Mouse (Mus musculus) adrenal gland, adult (tissue): ENCODE results near the gene Tagap.
"Not testable (repeated sequence)": the region's sequence is repeated elsewhere in the genome, so short reads cannot be mapped to it uniquely, and the experiment has no call there.

ENCODE experiments used
- DNase-seq, 2 experiments: peaks; one replicate each; pipeline ENCODE4 v3.0.0; 2022 to 2023; ENCODE audit warnings: low spot score in 1 of 2; ENCODE audit not compliant: inconsistent age in 2 of 2

Tagap gene

DNA sequence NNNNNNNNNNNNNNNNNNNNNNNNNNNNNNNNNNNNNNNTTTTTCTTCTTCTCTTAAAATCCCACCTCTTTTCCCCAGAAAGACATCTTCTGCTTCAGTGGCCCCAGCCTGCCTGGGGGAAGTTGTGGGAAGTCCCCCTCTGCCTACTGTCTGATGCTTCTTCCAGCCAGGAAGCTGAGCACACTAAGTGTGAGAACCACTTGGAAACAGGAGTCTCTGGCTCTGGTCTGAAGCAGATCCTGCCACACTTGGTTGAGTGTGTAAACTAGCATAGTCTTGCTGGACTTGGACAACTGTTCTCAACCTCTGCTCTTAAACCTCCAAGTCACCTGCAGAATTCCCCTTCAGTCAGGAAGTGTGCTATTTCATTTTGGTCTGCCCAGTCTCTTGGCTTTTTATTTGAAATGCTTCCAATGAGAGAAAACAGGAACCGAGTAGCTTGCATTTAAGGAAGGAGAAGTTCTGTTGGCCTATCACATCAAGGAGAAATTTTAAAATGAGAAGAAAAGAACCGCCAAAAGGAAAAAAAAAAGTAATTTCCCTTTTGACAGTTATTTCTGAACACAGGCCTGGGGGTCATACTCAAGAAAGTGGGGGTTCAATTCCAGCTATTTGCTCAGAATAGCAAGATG is 11.1 kb upstream of the Tagap start:
- DNase-seq: peak in 1 of 2 experiments; percentile 20

DNA sequence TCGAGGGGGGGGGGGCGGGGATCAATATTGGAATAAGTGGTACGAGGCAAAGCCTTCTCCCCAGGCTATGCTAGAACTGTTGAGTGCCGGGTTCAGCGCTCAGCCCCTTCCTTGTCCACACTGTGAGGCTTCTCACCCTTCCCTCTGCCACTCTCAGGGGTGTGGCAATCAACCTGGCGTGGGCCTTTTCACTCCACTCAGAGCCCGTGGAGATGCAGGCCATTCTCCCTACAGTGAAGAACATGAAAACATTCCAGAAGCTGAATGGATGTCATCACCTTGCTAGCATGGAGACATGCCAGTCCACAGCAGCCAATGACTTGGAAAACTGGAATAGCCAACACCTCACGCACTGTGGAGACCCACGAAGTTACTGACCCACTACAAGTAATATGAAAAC is 10.0 kb upstream of the Tagap start:
- peak in 1 of 2 experiments; percentile 13 for DNase-seq

GRCm38 (mm10) chr17:7916782-7917574 is 8.8 kb upstream of the Tagap start:
- DNase-seq: peak; percentile 12 to 42

GRCm38 (mm10) chr17:7918355-7918754 is 7.4 kb upstream of the Tagap start:
- DNase-seq: peak in 1 of 2 experiments; percentile 10

GRCm38 (mm10) chr17:7919209-7919608 is 6.6 kb upstream of the Tagap start:
- peak; percentile 1 to 17 for DNase-seq

DNA sequence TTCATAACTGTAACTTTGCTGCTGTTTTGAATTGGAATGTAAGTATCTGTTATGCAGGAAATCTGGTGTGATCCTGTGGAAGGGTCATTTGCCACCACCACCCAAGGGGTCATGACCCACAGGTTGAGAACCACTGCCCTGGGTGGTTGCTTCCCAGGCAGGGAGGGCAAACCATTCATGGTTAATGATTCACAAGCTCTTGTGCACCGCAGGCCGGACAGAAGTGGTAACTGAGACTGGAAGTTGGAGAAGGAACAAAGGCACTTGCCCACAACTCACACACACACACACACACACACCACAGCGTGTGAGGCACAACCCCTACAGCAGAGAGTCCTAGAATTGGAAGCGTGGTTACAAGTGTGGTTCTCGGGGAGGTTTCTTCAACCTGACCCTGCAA is 3.2 kb upstream of the Tagap start:
- DNase-seq: peak in 1 of 2 experiments; percentile 17

GRCm38 (mm10) chr17:7924185-7924725 is 1.5 kb upstream of the Tagap start:
- DNase-seq: peak in 1 of 2 experiments; percentile 14

- DNase-seq: peak; percentile 83 to 93
These were observed 2.1 kb downstream of the Tagap start for GRCm38 (mm10) chr17:7927582-7928535.

GRCm38 (mm10) chr17:7928662-7929061 is 2.9 kb downstream of the Tagap start:
- DNase-seq: peak in 1 of 2 experiments; percentile 15

- DNase-seq: peak in 1 of 2 experiments; percentile 50
These were observed 3.5 kb downstream of the Tagap start for GRCm38 (mm10) chr17:7929279-7929678.

DNA sequence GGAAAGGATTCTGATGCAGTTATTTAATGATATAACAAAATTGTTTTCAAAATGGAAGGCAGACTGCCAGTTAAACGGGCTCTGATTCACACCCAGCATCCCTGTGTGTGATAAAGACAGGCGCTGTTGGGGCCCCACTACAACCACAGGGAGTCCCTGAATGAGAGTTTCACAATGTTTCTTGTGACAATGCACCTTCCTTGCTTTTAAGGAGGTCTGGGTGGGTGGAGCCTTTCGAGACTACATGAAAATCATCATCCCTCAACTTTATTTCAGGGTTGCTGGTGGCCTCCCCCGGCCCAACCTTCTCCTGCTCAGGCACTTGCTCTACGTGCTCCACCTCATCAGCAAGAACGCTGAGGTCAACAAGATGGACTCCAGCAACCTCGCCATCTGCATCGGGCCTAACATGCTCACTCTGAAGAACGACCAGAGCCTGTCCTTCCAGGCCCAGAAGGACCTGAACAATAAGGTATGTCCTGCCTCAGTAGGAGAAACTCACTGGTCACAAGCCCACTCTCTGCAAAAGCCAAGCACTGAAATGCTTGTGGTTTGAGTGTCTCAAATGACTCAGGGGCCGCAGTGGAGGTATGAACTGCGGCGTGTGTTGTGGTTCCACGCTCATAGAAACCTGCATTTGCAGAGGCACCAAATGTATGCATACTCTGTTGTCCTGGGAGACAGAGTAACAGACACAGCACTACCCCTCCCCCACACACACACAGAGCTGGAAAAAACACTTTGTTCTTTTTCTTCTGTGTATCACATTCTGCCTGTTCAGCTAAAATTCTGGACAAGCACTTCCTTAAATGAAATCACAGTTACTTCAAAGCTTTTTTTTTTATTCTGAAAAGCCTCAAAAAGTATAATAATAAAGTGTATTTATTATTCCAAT is 5.5 kb downstream of the Tagap start:
- peak in 1 of 2 experiments; percentile 19 for DNase-seq

GRCm38 (mm10) chr17:7932121-7932520 is 6.3 kb downstream of the Tagap start:
- DNase-seq: peak in 1 of 2 experiments; percentile 16

DNA sequence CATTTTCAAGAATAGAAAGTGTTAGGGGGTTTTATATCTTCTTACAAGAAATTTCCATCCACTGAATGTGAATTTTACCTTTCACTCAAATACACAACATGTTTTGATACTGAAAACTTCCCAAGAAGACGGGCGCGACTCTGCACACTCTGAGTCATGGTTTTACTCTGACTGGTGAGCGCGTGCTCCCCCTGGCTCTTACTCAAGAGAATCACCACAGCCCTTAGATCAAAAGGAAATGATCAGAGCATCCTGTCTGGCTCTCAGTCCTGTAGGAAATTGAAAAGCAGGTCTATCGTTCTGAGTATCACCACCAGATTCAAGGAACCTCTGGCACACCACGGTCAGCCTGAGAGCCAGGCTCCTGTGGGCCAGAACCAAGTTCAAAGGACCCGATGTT is 13.8 kb downstream of the Tagap start:
- DNase-seq: peak; percentile 59 to 80

DNA sequence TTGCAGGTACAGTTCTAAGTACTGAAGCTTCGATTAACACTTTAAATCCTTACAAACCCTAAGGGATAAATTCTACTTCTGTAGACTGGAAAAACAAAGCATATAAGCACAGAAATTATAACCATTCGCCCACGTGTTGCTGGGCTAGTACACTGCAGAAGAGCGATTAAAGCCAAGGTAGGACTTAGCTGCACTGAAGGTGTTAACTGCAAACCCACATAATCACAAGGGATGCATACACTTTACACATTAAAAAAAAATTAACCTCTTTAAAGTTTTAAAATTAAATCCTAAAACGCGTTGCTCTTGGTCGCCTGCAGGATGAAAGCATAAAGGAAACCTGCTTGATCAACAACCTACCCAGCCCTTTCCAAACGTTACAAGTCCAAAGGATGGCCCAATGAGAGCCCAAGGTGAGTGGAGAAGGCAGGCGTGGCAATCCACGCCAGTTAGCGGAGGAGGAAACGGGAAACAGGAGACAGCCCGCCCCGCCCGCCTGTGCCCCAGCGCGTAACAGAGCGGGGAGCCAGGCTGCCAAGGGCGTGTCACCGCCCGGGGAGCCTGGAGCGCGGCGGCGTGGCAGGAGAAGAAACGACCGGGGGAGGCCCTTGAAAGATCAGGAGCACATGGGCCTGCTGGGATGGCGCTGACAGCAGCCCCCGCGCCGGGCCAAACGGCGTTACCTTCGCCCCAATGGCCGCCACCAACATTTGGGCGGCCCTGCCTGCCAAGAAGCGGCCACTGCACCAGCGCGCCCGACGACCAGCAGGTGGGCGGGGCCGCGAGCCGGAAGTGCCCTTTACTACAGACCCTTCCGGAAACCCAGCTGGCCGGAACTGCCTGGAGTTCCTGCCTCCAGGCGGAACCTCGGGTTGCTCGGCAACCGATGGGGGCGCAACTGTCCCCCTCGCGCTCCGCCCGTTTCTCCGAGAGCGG is 19.6 kb downstream of the Tagap start, which contains the start of gene Rsph3a:
Rsph3a (plus strand) TSS at position 498 of the 936 bp plus-strand sequence.
- peak; percentile 91 to 95 for DNase-seq

DNA sequence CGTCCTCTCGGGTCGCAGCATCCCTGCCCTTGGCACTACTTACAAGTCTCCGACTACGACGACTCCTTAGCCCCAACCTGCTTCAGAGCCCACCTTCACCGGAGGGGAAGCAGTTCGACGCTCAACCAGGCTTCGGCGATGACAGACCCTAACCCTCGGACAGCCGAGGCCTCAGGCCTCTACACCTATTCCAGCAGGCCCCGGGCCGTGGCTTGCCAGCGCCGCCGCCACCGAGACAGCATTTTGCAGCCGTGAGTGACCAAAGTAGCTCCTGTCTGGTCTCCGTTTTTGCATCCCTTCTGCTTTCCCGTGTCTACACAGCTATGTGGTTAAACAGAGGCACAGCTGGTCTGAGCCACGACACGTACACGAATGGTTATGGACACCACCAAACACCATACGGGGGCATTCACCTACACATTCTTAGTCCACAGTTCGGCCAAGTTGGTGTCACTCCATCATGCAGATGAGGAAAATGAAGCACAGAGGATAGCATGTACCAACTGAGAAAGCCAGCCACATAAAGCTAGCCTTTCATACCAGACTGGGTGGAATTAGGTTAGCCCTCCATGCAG is 20.3 kb downstream of the Tagap start:
- not testable (repeated sequence) for DNase-seq

- not testable (repeated sequence) for DNase-seq
These were observed 25.5 kb downstream of the Tagap start for GRCm38 (mm10) chr17:7951333-7951732.

GRCm38 (mm10) chr17:7957242-7957641 is 31.4 kb downstream of the Tagap start:
- DNase-seq: not testable (repeated sequence)

GRCm38 (mm10) chr17:7963333-7963732 is 37.5 kb downstream of the Tagap start:
- DNase-seq: not testable (repeated sequence)
